Mouse (Mus musculus) heart, adult 8-10 months (tissue): ENCODE measurements at regions not wholly inside any gene's neighbourhood (a gene's known extent, or its start where the extent isn't known, plus 50 kb on each side); places are given as distances from the start of the nearest gene placed in this dataset.

Experiments used
- DNase-seq: peaks from one replicate; pipeline ENCODE4 v3.0.0; 2022; ENCODE audit warnings: low spot score

DNA sequence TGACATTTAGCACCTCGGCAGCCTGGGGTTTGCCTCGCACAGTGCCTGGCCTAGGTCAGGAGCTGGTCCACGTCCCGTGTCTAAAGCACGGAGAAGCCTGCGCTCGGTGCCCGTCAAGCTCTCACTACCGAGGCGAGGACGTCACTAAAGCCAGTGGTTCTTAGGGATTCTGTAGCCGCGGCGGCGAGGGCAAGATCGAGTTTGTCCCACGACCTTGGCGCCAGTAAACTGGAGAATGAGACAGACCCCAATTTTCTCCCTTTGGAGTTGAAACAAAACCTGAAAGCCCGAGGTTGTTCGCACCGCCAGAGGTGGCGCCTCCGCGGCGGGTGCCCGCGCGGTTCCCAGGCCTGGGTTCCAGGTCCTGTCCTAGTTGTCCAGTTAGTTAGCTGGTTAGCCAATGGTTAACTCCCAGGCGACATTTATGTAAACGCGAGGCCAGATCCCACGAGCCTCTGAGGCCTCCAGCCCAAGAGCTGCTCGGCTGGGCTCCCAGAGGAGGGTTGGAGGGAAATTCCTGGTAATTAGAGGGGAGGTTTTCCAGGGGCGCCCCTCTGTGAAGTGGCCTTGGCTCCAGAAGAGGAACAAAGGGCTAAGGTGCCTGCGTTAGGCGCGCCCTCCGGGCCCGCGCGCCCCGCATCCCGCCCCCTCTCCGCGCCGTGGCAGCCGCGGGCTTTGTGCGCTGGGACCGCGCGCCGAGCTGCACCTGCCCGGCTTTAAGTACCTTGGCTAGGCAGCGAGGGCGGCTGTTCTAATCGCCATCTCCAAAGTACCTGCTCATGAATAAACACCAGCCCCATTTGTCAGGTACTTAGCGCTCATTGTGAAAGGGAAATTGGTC is 74.0 kb downstream of the Rhcg start:
- DNase-seq: no peak

DNA sequence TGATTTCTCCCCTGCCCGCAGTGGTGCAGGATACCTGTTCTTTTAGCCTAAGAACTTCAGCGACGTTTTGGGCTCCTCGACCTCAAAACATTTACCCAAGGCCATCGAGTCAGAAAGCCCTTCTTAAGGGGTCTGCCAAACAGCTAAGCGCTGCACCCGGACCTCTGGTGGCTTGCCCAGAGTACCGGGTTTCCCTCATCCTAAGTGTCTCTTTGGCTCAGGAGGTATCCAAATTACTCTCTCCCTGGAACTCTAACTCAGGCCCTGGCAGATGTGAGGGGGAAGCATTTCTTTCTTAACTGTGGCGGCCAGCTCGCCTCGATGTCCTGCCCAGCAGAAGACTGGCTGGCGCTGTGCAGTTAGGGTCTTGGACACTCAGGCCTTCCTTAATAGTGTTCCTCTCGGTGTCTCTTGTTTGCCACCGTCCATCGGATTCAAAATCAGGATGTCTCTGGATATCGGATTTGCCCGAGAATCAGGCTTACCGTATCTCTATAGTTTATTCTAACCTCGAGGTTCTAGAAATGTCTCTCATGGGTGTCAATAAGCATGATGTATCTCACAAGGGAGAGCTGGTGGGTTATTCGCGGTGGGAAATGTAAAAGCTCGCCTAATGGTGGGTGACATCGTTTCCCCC is 75.0 kb downstream of the Rhcg start:
- DNase-seq: no peak

DNA sequence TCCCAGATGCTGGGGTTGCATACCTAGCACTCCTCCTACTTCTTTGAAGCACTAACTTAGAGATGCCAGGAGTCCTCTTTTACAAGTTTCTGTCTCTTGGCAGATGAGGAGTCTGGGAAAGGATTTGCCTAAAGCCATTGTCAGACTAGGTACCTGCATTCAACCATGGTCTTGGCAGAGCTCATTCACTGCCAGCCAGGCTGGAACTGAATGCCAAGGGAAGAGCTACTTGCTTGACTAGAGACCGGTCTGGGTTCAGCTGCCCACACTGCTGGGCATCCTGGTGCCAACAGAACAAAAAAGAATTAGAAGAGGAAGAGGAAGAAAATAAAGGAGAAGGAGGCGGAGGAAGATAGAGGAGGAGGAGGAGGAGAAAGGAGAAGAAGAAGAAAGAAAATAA is 74.1 kb upstream of the Polg start:
- no peak for DNase-seq

DNA sequence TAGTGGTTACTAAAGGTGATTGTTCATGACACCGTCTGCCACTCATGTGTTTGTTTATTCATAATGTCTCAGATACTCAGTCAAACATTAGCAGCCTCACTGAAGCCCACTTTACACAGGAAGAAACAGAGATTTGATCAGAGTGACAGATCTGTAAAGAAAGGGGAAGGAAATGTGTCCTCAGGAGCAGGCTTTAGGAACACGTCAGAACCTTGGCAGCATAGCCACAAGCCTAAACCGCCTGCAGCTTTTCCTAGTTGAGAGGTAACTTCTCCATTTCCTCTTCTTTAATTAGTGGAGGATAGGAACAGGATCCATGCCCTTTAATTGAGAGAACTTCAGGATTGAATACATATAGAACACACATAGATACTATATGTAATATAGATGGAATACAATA is 73.3 kb upstream of the Polg start:
- DNase-seq: no peak

DNA sequence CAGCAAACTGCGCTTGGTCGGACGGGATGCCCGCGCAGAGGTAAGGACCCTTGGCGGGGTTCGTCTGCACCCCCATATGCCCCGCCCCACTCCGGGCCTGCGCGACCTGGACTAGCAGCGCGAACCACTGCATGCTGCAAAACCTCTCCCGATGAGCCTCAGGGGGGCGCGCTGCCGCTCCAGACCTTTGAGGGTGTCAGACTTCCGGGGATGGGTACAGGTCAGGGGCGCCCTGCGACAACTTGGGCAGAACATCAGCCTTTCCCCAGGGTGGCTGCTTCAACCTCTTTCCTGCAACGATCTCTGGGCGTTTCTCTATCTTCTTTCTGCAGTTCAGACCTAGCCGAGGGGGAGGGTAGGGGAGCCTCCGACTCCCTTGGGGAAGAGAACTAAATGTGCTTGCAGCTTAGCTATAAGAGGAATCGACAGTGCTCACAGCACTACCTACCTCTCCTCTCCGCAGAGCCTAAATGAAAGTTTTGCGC is 70.0 kb upstream of the Polg start:
- no peak for DNase-seq

DNA sequence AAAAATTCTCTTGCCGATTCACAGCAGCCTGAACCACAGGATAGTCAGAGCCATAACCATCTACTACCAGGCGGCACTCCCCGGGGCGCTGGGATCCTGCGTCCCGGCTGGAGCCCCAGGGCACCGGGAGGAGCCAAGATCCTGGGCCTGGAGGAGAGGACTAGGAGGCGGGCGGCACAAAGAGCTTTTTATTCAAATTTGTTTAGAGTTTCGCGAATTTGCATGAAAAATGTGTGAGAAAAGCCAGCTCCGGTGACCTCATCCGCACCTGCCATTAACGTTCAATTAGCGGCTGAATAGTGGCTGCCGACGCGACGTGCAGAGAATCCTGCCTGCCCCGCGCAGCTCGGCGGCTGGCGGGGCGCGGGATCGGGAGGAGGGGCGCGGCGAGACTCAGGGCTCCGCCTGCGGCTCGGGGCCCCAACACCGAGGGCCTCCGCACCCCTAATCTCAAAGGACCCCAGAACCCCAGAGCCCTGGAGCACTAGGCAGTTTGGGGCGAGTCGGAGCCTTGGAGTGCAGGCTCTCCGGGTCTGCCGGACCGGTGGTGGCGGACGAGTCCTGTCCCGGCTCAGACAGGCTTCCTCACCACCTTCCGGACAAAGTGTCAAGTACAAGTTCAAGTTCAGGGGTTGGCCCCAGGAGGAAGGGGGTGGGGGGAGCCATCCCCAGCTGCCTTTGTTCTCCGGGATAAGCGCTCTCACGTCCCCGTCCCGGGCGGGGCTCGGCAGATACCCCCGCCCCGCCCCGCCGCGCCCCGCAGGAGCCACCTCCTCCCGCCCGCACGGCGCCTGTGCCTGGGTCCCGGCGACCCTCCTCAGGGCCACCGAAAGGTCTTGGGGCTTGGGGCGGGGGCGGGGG is 69.3 kb upstream of the Polg start:
- DNase-seq: no peak

DNA sequence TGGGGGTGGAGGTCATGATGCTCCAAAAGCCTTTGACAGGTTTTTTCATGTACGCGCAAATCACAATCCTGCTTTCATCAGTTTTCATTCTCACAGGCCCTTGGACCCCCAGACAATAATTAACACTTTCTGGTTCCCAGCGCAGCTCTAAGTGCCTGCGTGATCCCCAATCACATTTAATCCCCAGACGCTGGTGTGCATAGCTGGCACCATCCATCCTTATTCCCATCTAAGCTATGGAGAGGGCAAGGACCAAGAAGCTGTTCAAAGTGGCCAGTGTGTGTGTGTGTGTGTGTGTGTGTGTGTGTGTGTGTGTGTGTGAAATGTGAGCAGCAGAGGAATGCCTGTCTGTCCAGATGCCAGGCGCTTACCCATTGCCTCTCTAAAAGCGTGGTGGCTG is 68.7 kb upstream of the Polg start:
- DNase-seq: no peak

DNA sequence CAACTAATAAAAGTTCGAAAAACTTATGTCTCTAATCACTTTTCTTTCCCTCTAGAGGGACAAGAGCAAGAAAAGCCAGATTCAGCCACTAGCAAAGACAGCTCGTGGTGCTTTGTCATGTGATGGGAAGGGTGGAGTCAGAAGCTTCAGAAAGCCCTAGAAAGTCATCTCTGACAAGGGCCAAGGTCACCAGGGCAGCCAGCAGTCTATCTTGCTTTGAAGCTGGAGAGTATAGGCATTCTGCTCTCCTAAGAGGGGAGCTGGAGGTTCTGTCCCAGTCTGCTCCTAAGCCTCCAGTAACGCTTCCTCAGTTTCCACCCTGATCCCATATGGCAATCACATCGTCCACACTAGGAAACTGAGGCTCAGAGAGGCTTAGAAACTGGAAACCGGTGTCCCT is 68.2 kb upstream of the Polg start:
- no peak for DNase-seq

DNA sequence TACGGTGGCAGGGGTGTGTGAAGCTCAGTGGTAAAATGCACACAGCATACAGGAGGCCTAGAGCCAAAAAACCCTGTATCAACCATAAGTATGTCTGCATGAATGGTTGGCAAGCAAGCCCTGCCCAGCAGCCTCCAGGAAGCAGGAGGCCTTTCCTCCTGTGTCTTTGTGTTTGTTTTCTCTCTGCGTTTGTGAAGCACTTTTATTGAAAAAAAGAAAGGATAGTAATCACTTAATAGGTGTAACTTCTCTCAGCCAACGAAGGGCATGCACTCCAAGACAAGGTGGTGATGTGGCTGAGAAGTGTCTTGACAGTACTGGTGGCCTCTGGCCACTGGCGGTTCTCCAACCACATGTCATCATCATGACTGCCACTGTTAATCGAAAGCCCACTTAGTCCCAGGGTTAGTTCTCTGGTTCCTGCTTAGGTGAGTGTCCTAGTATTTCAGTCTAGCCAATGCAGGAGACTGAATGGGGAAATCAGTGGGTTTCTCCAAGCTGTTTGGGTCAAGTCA is 66.5 kb upstream of the Polg start:
- no peak for DNase-seq

DNA sequence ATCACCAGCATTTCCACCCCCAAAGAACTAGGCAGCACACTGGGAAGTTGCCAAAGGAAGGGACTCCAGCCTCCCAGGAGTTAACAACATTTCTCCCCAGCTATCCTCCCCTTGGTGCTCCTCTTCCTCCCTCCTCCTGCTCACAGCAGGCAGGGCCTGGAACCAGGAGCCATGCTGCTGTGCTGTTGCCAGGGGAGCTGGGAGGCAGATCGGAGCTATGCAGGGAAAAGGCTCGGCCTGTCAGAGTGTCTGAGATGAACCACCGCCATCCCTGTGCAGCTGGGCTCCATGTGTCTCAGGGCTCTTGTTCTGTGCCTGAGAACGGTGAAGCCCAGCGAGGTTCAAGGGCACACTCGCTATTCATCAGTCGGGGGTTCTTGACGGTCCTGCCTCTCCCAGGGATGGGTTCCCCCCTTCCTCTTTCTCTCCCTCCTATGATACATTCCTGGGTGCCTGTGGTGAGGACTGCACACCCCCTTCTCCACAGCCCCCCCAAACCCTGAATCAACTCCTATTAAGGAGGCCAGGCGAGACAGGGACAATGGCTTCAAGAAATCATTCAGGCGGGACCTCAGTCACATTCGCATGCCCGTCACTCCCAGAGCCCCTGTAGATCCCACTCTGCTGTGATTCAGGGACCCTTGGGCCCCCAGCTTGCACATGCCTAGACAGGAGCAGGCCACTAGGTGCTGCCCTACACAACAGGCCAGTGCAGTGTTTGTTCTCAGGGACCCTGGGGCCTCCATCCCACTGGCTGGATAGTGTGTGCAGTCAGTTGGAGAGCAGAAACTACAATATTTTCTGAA is 65.6 kb upstream of the Polg start:
- DNase-seq: no peak

DNA sequence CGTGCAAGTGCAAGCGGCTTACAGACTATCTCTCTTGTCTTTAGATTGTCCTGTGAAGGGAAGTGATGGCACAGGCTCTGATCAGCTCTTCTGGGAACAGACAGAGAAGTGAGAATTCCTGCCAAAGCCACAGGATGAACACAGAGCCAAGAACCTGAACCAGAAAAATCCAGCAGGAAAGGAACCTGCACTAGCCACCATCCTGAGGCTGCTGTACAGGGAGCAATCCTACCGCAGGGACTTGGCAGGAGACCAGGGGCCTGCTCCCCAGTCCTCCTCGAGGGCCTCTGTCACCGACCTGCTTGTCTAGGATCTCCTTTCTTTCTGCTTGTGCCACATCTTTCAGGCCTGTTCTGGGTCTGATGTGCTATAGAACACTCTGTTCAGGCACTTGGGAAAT is 65.0 kb upstream of the Polg start:
- no peak for DNase-seq

DNA sequence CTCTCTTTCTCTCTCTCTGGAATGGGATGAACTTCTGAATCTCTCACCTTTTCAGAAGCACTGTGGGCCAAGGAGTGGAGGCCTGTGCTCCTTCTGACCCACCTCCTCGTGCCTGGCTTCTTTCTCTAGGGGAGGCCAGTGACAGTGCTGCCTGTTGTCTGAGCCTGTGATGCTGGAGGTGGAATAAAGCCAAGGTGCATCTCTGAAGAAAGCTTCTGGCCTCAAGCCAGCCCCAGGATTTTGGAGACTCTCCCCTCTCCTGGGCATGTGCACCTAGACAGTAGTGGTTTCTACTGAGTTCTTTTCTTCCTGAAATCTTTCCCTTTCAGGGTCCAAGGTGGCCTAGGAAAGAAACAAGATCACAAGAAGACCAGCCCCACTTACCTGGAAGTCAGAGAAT is 63.3 kb upstream of the Polg start:
- no peak for DNase-seq

DNA sequence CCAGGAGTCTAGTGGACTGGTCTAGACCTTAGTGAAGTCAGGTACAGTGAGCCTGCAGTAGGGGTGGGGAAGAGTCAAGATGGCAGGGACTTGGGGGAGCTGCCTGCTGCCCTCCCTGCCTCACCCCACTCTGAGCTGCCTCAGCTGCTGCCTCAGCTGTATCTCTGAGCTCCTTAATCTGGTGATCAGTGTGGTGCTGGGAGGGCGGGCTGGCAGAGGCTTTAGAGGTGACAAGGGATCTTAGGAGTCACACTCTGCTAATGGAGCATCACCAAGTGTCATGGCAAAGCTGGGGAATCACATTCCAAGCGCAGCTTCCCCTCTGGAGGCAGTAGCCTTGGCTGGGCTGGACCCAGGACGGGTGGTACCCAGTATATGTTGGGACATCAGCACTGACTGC is 61.8 kb upstream of the Polg start:
- no peak for DNase-seq

DNA sequence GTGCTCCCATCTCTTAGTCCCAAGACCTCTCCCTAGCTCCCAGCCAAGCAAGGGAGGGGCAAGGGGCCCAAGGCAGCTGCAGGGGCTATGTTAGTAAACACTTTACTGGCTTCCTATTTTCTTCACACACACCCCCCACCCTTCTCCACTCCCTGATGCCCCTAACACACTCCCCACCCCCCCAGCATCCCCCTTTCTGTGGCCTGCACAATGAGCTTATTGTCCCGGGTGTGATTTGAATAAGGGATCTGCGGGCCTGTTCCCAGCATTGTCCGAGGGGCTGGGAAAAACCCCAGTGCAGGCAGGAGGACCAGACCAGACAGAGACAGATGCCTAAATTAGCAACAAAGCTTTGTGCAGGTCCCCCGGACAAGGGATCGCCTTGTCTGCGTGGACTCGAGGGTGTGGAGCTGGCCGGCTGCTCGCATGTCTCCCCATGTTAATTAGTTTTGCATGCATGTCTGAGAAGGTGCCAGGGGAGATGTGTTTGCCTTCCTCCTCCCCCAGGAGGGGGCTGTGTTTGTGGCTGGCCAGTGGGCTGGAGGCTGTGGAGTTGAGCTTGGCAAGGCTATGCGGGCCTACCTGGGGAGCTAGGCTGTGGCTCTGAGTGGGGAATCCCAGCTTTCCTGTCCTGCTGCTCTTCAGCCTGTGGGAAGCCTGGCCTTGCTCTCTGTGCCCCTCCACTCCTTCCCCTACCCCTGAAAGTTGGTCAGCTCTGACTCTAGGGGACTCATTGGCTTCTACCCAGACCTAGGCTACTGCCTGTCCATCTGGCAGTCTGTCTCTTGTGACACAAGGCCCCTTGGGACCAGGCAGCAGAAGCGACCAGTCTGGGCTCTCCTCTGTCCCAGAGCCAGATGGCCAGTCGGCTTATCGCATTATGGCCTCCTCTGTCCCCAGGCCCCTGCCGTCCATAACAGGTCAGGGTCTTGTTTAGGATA is 59.8 kb upstream of the Polg start:
- no peak for DNase-seq

DNA sequence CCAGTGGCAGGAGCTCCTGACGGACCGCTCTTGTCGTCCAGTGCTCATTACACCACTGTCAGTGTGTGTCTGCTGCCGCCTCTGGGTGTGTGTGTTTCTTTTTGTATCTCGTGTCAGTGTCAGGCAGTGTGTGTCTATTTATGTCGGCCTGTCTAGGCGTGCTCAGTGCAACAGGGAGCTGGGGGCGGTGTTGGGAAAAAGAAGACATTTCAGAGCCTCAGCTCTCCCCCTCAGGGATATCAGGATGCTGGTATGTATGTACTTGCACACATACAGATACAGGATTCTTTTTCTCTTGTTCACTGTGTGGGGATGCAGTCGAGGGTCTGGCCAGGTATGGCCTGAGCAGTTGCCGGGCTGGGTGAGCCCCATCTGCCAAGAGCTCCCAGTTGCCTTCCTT is 58.8 kb upstream of the Polg start:
- DNase-seq: no peak

DNA sequence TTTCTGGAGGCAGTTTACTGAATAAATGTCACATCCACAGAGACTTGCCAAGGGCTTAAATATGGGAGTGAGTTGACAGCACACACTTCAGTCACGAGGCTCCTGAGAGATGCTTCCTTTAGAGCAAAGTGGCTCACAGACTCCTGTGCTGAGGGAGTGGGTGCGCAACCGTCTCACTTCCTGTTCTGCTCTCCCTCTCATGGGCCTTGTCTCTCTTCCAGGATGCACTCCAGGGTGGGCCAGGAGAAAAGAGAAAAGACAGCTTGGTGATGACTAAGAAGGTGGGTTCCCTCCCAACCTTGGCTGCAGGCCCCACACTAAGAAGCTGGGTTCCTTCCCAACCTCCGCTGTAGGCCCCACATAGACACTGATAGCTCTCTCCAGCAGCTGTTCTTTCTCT is 57.5 kb upstream of the Polg start:
- no peak for DNase-seq

DNA sequence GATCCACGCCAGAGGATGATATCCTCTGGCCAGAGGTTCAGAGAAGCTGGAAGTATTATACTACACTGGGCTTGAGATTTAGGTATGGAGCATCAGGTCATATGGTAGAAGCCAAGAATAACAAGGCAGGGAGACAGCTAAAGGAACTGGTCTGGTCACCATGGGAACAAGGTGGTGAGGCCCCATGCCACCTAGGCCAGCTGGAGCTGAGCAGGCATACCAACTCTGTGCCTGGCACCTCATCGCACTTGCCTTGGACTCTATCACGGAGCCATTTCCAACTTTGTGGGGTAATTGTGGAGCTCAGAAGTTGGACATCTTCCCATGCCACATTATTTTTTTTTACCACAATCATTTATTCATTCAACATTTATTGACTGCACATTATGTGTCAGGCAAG is 55.9 kb upstream of the Polg start:
- DNase-seq: no peak

DNA sequence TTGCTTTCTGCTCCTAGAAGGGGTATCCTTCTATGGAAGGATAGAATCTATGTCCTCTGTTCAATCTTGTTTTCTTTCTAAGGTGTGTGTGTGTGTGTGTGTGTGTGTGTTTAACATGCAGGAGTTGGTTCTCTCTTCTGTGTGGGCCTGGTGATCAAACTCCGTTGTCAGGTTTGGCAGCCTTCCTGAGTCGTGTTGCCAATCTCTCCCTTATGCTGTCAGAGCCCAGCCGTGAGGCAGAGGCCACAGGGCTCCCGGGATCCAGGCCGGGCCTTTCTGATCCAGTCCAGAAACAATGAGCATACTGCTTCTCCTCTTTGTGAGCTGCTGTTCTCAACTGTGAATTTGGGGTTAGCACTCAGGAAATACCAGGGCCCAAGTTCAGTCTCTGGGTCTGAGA is 55.1 kb upstream of the Polg start:
- no peak for DNase-seq

DNA sequence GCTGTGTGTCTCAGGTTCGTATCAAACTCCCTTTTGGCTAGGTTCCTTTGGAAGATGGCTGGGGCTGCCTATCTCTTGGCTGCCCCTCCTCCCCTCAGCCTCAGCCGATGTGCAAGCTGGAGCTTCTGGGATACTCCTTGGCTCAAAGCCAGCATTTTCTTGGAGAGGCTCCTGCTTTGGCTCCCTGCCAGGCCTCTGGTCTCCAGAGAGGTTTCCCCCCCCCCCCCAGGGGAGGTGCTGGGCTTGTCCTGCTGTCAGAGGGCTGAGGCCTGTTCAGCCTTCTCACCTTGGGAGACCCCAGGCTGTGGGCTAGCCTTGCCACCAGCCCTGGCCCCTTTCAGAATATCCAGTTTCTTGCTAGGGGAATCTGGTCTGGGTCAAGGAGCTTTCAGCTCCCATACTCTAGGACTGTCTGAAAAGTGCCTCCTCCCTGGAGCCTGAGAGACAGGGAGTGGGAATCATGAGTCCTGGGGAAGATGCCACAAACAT is 54.1 kb upstream of the Polg start:
- DNase-seq: peak; percentile 41

DNA sequence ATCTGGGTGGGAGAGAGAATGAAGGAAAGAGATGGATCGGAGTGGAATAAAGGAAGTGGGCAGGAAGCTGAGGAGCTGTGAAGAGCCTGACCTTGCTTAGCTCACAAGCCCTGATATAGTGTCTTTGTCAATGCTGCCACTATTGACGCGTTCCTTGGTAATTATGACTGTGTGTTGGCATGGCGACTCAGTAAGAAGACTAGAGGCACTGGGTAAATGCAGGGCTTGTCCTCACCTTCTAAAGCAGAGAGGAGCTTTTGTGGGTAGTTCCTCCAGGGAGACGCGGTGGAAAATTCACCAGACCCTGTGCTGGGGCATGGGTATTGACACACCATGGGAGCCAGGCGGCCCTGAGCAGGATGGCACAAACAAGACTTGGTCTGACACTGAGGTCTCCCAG is 52.8 kb upstream of the Polg start:
- DNase-seq: no peak
